Mouse (Mus musculus) small intestine, adult 2 months (tissue): Measurements from ENCODE around the gene Bcas1.

Source experiments
- CTCF ChIP-seq: fragments of 200-500 bp; IDR thresholded peaks from 2 replicates; pipeline ENCODE4 v1.5.1; 2012; ENCODE audit warnings: low read depth, mild to moderate bottlenecking, control low read depth, inconsistent platforms, low read length, moderate library complexity, mixed read lengths; ENCODE audit not compliant: insufficient replicate concordance, insufficient read length; ENCODE audit errors: extremely low read depth
- POLR2A ChIP-seq: fragments of 200-500 bp; IDR thresholded peaks from 2 replicates; pipeline ENCODE4 v1.6.1; 2012; ENCODE audit warnings: low read depth, mild to moderate bottlenecking, control low read depth, inconsistent platforms, low read length, moderate library complexity

DNA sequence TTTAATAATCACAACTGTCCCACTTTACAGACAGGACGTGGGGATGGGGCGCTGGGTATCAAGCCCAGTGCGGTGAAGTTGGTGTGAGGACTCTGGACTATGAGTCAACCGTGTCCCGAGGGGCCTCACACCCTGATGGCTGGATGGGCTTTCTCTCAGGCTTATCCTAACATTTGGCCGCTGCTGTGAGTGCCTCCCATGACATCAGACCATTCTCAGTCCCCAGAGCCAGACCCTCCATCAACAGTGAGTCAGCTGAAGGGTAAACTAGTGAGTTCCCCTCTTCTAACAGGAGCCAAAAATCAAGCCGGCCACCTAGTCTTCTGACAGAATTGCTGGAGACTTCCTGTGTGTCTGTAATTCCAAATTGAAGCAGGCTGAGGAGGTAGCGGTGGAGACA is 97.2 kb downstream of the Bcas1 start:
- TF ChIP-seq POLR2A (no peak), CTCF (no peak)
